Mouse (Mus musculus) layer of hippocampus, postnatal 25 days (tissue): Measurements from ENCODE around the gene Slc9b2. TPM values are rescaled to one million over a fixed set of nuclear protein-coding genes. Genes with fewer than 3 reads are reported as not detected.

Experiments used
- total RNA-seq, 2 experiments: library from RNA; stranded (reverse); gene quantifications; 2 replicates each; pipeline ENCODE4 v1.2.3; 2021

Gene Slc9b2
- total RNA-seq, 2 experiments from 2014 or later, result 2.2 to 2.3 TPM

Other genes with a start within 250 kb of the Slc9b2 start
- 1 to 10 TPM; 1.5 to 2.4 TPM for gene Cenpe, start 95.2 kb upstream of the Slc9b2 start, total RNA-seq
- gene Bdh2, start 26.5 kb upstream of the Slc9b2 start, total RNA-seq, result 1 to 10 TPM; 4.3 to 4.8 TPM
- under 1 TPM; 0.23 to 0.44 TPM for gene Slc9b1, start 40.3 kb downstream of the Slc9b2 start, total RNA-seq
- 10 to 100 TPM; 33.0 to 38.1 TPM for gene Cisd2, start 116.2 kb downstream of the Slc9b2 start, total RNA-seq
- gene Ube2d3, start 130.4 kb downstream of the Slc9b2 start, total RNA-seq, result 100 to 1,000 TPM; 229 to 240 TPM
- gene Manba, start 177.9 kb downstream of the Slc9b2 start, total RNA-seq, result 1 to 10 TPM; 6.0 to 7.4 TPM